Mouse (Mus musculus): Measurements from ENCODE around the gene Rell1. TPM values are rescaled to one million over a fixed set of nuclear protein-coding genes. Genes with fewer than 3 reads are reported as not detected.
A peak's percentile ranks its signal among the peaks of the same experiment; 100 is the strongest.

Gene Rell1
- polyA plus RNA-seq, 1 experiment from 2014 or later, result 17.8 TPM

DNA sequence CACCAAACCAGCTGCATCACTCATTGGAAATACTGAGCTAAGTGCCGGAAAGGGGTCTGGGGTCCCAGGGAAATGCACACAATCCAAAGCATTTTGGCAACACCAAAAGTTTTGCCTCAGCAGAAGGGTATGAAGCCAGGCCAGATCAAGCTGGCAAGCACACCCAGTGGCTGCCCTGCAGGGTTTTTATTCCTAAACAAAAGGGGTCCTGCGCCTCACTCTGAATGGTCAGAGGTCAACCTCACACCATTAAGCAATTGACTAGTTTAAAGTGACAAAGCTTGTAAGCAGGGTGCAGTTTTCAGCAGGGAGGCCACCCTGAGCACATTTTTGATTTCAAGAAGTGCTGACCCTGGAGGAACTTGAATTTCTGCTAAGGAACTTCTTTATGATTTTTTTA lies 2.3 kb upstream of the Rell1 start:
- no peak overlapping the region for H3K4me2 ChIP-seq (ENCODE audit: low read depth, low read length)
- H3K27ac ChIP-seq (replicated peaks; ENCODE audit: low read depth, low read length), result no peak overlapping the region
- WGBS, result 51% methylated on average over 2 of the region's 2 CpGs
- H3K4me1 ChIP-seq (ENCODE audit: control insufficient read depth, insufficient read depth, low read length), result no peaks in the 10 kb centered on the region; the same call in none of the 2 replicates
- no peaks in the 10 kb centered on the region for H3K27me3 ChIP-seq (ENCODE audit: control insufficient read depth, insufficient read depth, low read length)
- no peaks in the 10 kb centered on the region for H3K36me3 ChIP-seq (replicated peaks; ENCODE audit: control insufficient read depth, insufficient read depth, low read depth, low read length)
- DNase-seq (ENCODE audit: low spot score), result no peak
- no peaks in the 10 kb centered on the region for H3K9me3 ChIP-seq (replicated peaks; ENCODE audit: control insufficient read depth, low read length)
- no peak for ATAC-seq (replicated peaks; ENCODE audit: insufficient number of reproducible peaks, low FRiP score, low TSS enrichment, low read depth)
- no peak overlapping the region for H3K9ac ChIP-seq (replicated peaks; ENCODE audit: low read length)
- no peak overlapping the region for H3K4me3 ChIP-seq (ENCODE audit: low read depth, low read length)

DNA sequence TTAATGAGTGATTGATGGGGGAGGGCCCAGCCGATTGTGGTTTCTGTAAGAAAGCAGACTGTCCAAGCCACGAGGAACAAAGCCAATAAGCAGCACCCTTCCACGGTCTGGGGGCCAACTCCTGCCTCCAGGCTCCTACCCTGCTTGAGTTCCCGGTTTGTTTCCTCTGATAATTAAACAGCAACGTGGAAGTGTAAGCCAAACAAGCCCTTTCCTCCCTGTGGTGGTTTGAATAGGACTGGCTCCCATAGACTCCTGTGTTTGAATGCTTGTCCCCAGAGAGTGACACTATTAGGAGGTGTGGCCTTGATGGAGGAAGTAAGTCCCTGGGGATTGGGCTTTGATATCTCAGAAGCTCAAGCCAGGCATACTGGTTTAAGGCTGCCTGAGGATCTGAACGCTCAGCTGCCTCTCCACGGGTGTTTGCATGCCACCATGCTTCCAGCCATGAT lies 1.6 kb upstream of the Rell1 start:
- H3K4me1 ChIP-seq (ENCODE audit: control insufficient read depth, insufficient read depth, low read length), result no peaks in the 10 kb centered on the region; the same call in none of the 2 replicates
- no peak for ATAC-seq (replicated peaks; ENCODE audit: insufficient number of reproducible peaks, low FRiP score, low TSS enrichment, low read depth)

DNA sequence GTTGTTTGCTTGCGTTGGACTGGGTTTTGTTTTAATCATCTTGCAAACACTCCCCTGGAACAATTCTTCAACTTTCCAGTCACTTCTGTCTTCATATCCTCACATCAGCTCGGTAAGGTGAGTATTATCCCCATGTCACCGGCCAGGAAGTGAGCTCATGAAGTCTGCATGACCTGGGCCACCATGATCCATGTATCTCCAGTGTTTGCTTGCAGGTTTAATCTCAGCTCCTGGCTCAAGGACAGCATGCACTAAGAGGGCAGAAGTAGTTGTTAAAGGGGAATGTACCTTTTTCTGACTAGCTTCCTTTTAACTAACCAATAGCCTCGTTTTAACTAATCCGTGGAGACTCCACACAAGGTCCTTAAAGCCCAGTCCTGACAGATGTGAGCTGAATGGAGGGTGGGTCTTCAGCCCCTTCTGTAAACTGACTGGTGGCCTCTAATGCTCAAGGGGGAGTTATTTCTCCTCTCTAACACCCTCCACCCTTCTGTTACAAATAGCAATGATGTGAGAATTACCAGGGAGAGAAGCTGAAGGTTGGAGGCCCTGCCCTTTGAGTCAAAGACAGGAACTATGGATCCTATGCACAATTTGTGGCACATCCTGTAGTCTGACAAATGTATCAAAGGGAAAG lies 897 bp upstream of the Rell1 start:
- no peak for ATAC-seq (replicated peaks; ENCODE audit: insufficient number of reproducible peaks, low FRiP score, low TSS enrichment, low read depth)
- 23% methylated on average over 5 of the region's 5 CpGs for WGBS
- Histone ChIP-seq H3K9me3 (replicated peaks; ENCODE audit: control insufficient read depth, low read length) (no peaks in the 10 kb centered on the region), H3K4me3 (ENCODE audit: low read depth, low read length) (peak overlapping the region; percentile 63; the same call in 1 of the 2 replicates), H3K4me1 (ENCODE audit: control insufficient read depth, insufficient read depth, low read length) (no peaks in the 10 kb centered on the region; the same call in none of the 2 replicates), H3K9ac (replicated peaks; ENCODE audit: low read length) (no peak overlapping the region), H3K27me3 (ENCODE audit: control insufficient read depth, insufficient read depth, low read length) (no peaks in the 10 kb centered on the region), H3K4me2 (ENCODE audit: low read depth, low read length) (0 out of 2 replicates have a peak overlapping the region, but pooled peaks have one; percentile 7), H3K27ac (replicated peaks; ENCODE audit: low read depth, low read length) (no peak overlapping the region; the same call in 1 of the 2 replicates), H3K36me3 (replicated peaks; ENCODE audit: control insufficient read depth, insufficient read depth, low read depth, low read length) (no peaks in the 10 kb centered on the region)
- DNase-seq (ENCODE audit: low spot score), result no peak

More for the DNA sequence above, 1.6 kb upstream of the Rell1 start:
- H3K4me2 ChIP-seq (ENCODE audit: low read depth, low read length), result no peak overlapping the region
- no peak overlapping the region for H3K27ac ChIP-seq (replicated peaks; ENCODE audit: low read depth, low read length)
- H3K36me3 ChIP-seq (replicated peaks; ENCODE audit: control insufficient read depth, insufficient read depth, low read depth, low read length), result no peaks in the 10 kb centered on the region
- no peaks in the 10 kb centered on the region for H3K9me3 ChIP-seq (replicated peaks; ENCODE audit: control insufficient read depth, low read length)
- no peak overlapping the region for H3K9ac ChIP-seq (replicated peaks; ENCODE audit: low read length)
- WGBS, result 11% methylated on average over 7 of the region's 7 CpGs
- H3K4me3 ChIP-seq (ENCODE audit: low read depth, low read length), result no peak overlapping the region
- peak; percentile 32 for DNase-seq (ENCODE audit: low spot score)
- H3K27me3 ChIP-seq (ENCODE audit: control insufficient read depth, insufficient read depth, low read length), result no peaks in the 10 kb centered on the region

DNA sequence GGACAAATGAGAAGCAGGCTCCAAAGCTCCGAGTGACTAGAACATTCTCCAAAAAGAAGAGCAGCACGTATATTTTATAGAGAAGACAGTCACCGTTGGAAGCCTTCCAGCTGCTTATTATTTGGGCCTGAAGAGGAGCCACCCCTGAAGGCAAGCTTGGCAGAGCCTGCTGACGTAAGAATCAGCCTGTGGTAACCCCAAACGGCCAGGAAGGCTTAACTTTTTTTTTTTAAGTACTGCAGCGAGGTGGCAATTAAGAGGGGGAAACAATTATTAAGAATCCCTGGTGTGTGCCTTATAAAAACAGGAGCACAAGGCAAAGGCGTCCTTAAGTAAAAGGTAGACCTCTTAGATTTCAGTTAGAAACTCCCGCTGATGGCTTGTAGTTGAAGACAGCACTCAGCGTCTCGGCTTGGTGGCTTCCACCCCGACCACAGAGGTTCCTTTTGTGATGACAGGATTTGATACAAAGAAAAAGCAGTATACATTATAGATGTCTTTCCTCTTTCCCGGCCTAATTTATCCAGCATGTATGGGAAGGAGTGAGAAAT lies 1.0 kb downstream of the Rell1 start:
- no peaks in the 10 kb centered on the region; the same call in none of the 2 replicates for H3K4me1 ChIP-seq (ENCODE audit: control insufficient read depth, insufficient read depth, low read length)
- DNase-seq (ENCODE audit: low spot score) (peak; percentile 37), ATAC-seq (replicated peaks; ENCODE audit: insufficient number of reproducible peaks, low FRiP score, low TSS enrichment, low read depth) (no peak)
- H3K9me3 ChIP-seq (replicated peaks; ENCODE audit: control insufficient read depth, low read length), result no peaks in the 10 kb centered on the region
- H3K36me3 ChIP-seq (replicated peaks; ENCODE audit: control insufficient read depth, insufficient read depth, low read depth, low read length), result no peaks in the 10 kb centered on the region
- H3K9ac ChIP-seq (replicated peaks; ENCODE audit: low read length), result peak overlapping the region; percentile 80
- no peak overlapping the region for H3K27ac ChIP-seq (replicated peaks; ENCODE audit: low read depth, low read length)
- H3K4me3 ChIP-seq (ENCODE audit: low read depth, low read length), result peak overlapping the region; percentile 63
- H3K4me2 ChIP-seq (ENCODE audit: low read depth, low read length), result peak overlapping the region; percentile 80
- WGBS, result 4% methylated on average over 12 of the region's 12 CpGs
- no peaks in the 10 kb centered on the region for H3K27me3 ChIP-seq (ENCODE audit: control insufficient read depth, insufficient read depth, low read length)

DNA sequence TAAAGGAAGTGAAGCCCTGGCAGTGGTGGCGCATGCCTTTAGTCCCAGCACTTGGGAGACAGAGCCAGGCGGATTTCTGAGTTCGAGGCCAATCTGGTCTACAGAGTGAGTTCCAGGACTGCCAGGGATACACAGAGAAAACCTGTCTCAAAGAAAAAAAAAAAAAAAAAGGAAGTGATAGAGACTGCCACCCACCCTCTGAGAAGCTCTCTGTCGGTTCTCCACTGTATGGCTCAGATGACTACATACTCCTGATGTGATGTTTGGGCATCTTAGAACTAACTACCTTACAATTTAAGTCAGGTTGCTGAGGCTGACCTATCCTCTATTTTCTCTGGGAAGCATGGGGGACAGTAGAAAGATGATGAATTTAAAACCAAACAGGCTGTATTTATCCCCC lies 2.3 kb downstream of the Rell1 start:
- no peaks in the 10 kb centered on the region; the same call in none of the 2 replicates for H3K4me1 ChIP-seq (ENCODE audit: control insufficient read depth, insufficient read depth, low read length)
- no peak for ATAC-seq (replicated peaks; ENCODE audit: insufficient number of reproducible peaks, low FRiP score, low TSS enrichment, low read depth)
- H3K4me2 ChIP-seq (ENCODE audit: low read depth, low read length), result no peak overlapping the region
- H3K36me3 ChIP-seq (replicated peaks; ENCODE audit: control insufficient read depth, insufficient read depth, low read depth, low read length), result no peaks in the 10 kb centered on the region
- H3K27me3 ChIP-seq (ENCODE audit: control insufficient read depth, insufficient read depth, low read length), result no peaks in the 10 kb centered on the region
- H3K27ac ChIP-seq (replicated peaks; ENCODE audit: low read depth, low read length), result no peak overlapping the region
- H3K9me3 ChIP-seq (replicated peaks; ENCODE audit: control insufficient read depth, low read length), result no peaks in the 10 kb centered on the region
- 77% methylated on average over 4 of the region's 4 CpGs for WGBS
- no peak overlapping the region for H3K4me3 ChIP-seq (ENCODE audit: low read depth, low read length)
- no peak for DNase-seq (ENCODE audit: low spot score)
- H3K9ac ChIP-seq (replicated peaks; ENCODE audit: low read length), result no peak overlapping the region

DNA sequence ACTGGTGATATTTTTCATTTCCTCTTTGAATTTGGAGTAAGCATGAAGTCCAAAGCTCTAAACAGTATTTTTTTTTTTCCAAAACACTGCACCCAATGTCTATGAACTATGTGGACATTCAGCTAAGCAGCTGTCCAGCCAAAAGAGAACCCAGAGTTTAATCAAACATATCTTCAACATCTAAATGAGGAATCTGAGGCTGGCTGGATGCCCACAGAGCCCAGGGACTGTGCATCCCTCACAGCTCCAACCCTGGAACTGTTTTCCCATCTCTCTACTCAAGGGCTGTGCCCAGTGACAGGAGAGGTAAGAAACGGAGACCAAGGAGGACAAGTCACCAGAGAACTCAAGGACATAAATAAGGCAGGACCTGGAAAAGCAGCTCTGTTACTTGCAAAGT lies 2.8 kb downstream of the Rell1 start:
- Histone ChIP-seq H3K9me3 (replicated peaks; ENCODE audit: control insufficient read depth, low read length) (no peaks in the 10 kb centered on the region), H3K27me3 (ENCODE audit: control insufficient read depth, insufficient read depth, low read length) (no peaks in the 10 kb centered on the region), H3K4me1 (ENCODE audit: control insufficient read depth, insufficient read depth, low read length) (no peaks in the 10 kb centered on the region; the same call in none of the 2 replicates)

DNA sequence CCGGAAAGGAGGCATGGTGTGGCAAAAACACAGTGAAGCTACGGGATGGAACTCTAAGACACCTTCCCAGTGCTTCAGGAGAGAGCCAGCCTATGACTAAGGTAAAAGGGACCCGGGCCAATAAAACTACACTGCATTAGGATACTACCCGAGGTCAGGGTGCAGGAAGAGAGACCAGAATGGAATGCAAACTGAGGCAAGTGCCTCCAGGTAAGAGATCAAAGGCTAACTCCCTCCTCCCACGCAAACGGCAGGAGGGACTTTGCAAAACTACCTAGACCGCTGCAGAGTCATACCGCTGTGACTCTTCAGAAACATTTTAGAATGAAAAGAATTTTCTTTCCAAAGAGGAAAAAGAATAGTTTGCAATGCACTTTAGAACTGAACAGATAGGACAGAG lies 4.1 kb downstream of the Rell1 start:
- DNase-seq (ENCODE audit: low spot score), result no peak
- Histone ChIP-seq H3K27me3 (ENCODE audit: control insufficient read depth, insufficient read depth, low read length) (no peaks in the 10 kb centered on the region), H3K4me2 (ENCODE audit: low read depth, low read length) (no peak overlapping the region), H3K9ac (replicated peaks; ENCODE audit: low read length) (no peak overlapping the region), H3K27ac (replicated peaks; ENCODE audit: low read depth, low read length) (no peak overlapping the region), H3K4me3 (ENCODE audit: low read depth, low read length) (no peak overlapping the region), H3K9me3 (replicated peaks; ENCODE audit: control insufficient read depth, low read length) (no peaks in the 10 kb centered on the region), H3K4me1 (ENCODE audit: control insufficient read depth, insufficient read depth, low read length) (no peaks in the 10 kb centered on the region; the same call in none of the 2 replicates), H3K36me3 (replicated peaks; ENCODE audit: control insufficient read depth, insufficient read depth, low read depth, low read length) (no peaks in the 10 kb centered on the region)
- no peak for ATAC-seq (replicated peaks; ENCODE audit: insufficient number of reproducible peaks, low FRiP score, low TSS enrichment, low read depth)
- 55% methylated on average over 8 of the region's 8 CpGs for WGBS

More for the DNA sequence above, 2.8 kb downstream of the Rell1 start:
- WGBS, result 74% methylated on average over 1 of the region's 1 CpGs
- H3K4me2 ChIP-seq (ENCODE audit: low read depth, low read length), result no peak overlapping the region
- H3K9ac ChIP-seq (replicated peaks; ENCODE audit: low read length), result no peak overlapping the region
- no peaks in the 10 kb centered on the region for H3K36me3 ChIP-seq (replicated peaks; ENCODE audit: control insufficient read depth, insufficient read depth, low read depth, low read length)
- DNase-seq (ENCODE audit: low spot score) (no peak), ATAC-seq (replicated peaks; ENCODE audit: insufficient number of reproducible peaks, low FRiP score, low TSS enrichment, low read depth) (no peak)
- H3K27ac ChIP-seq (replicated peaks; ENCODE audit: low read depth, low read length), result no peak overlapping the region
- no peak overlapping the region for H3K4me3 ChIP-seq (ENCODE audit: low read depth, low read length)

DNA sequence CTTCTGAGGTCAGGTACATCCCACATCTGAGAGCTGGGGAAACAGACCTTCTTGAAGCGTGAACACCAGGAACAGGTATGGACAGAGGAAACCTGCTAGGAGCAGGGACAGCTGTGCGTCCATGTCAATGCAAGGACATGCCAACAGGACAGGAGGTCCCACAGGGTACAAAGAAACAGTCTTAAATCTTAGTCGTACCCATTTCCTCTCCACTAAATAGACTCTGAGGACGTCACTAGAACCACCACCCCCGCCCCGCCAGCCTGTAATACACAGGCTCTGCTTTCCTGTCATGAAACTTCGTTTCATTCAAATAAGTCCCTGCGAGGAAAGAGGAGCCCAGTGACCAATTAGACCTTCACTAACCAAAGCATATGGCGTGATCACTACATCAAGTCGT lies 7.0 kb downstream of the Rell1 start:
- H3K9me3 ChIP-seq (replicated peaks; ENCODE audit: control insufficient read depth, low read length), result no peaks in the 10 kb centered on the region
- H3K4me1 ChIP-seq (ENCODE audit: control insufficient read depth, insufficient read depth, low read length), result no peaks in the 10 kb centered on the region
- no peaks in the 10 kb centered on the region for H3K27me3 ChIP-seq (ENCODE audit: control insufficient read depth, insufficient read depth, low read length)
- H3K4me3 ChIP-seq (ENCODE audit: low read depth, low read length), result no peak overlapping the region
- H3K9ac ChIP-seq (replicated peaks; ENCODE audit: low read length), result no peak overlapping the region
- H3K27ac ChIP-seq (replicated peaks; ENCODE audit: low read depth, low read length), result no peak overlapping the region
- DNase-seq (ENCODE audit: low spot score) (no peak), ATAC-seq (replicated peaks; ENCODE audit: insufficient number of reproducible peaks, low FRiP score, low TSS enrichment, low read depth) (no peak)
- H3K36me3 ChIP-seq (replicated peaks; ENCODE audit: control insufficient read depth, insufficient read depth, low read depth, low read length), result no peaks in the 10 kb centered on the region; the same call in 1 of the 2 replicates
- no peak overlapping the region for H3K4me2 ChIP-seq (ENCODE audit: low read depth, low read length)
- WGBS, result 90% methylated on average over 10 of the region's 10 CpGs
